Mouse (Mus musculus) lung, embryonic 14.5 days (tissue): ENCODE results near the gene Gdpd5. TPM values are rescaled to one million over a fixed set of nuclear protein-coding genes. Genes with fewer than 3 reads are reported as not detected.

Experiments
- ATAC-seq: fragments of 200-750 bp; cut with Nextera tagmentation; 2 replicates; pipeline ENCODE4 v1.8.0; 2017; ENCODE audit warnings: mild to moderate bottlenecking, moderate TSS enrichment, moderate library complexity; ENCODE audit not compliant: insufficient read depth
- DNase-seq: peaks from one replicate; pipeline ENCODE4 v3.0.0-alpha.2; 2015
- H3K27ac ChIP-seq: fragments of 300-500 bp; sonication (generic); 2 replicates; pipeline ENCODE4 v1.5.1; 2014; ENCODE audit warnings: low read depth, mild to moderate bottlenecking, moderate library complexity
- H3K27me3 ChIP-seq: fragments of 300-500 bp; sonication (generic); 2 replicates; pipeline ENCODE4 v1.6.1; 2014; ENCODE audit warnings: low read length, control low read depth; ENCODE audit not compliant: insufficient read depth
- H3K36me3 ChIP-seq: fragments of 300-500 bp; sonication (generic); 2 replicates; pipeline ENCODE4 v1.6.1; 2014; ENCODE audit warnings: control low read depth; ENCODE audit not compliant: insufficient read depth
- H3K4me1 ChIP-seq: fragments of 300-500 bp; sonication (generic); 2 replicates; pipeline ENCODE4 v1.6.1; 2014; ENCODE audit warnings: antibody characterized with exemption, control low read depth; ENCODE audit not compliant: insufficient read depth
- H3K4me2 ChIP-seq: fragments of 300-500 bp; sonication (generic); 2 replicates; pipeline ENCODE4 v1.6.1; 2014; ENCODE audit warnings: mild to moderate bottlenecking
- H3K4me3 ChIP-seq: fragments of 300-500 bp; sonication (generic); 2 replicates; pipeline ENCODE4 v1.5.1; 2014; ENCODE audit warnings: low read depth, low read length
- H3K9ac ChIP-seq: fragments of 300-500 bp; sonication (generic); 2 replicates; pipeline ENCODE4 v1.6.1; 2014
- H3K9me3 ChIP-seq: fragments of 300-500 bp; sonication (generic); 2 replicates; pipeline ENCODE4 v1.6.1; 2016; ENCODE audit warnings: low read depth, low read length, control low read depth
- CTCF ChIP-seq: IDR thresholded peaks from 2 replicates; pipeline ENCODE4 v1.5.1; 2016; ENCODE audit warnings: antibody characterized with exemption, low read depth
- WGBS: fragments of 180-500 bp; shearing (Covaris S2); extraction: QIAGEN DNeasy Blood & Tissue Kit; methylation state at CpG from one replicate; pipeline ENCODE4 v1.1.7; 2014; 5-methylcytosine and 5-hydroxymethylcytosine counted together
- polyA plus RNA-seq: library from polyadenylated mRNA; unstranded; fragments of >200 nt; fragmentation: Nextera tagmentation; extraction: Ambion mirVana; gene quantifications from 2 replicates; pipeline ENCODE4 v1.2.1, GENCODE M21; 2014

Gene Gdpd5
- polyA plus RNA-seq, 1 experiment from 2014 or later: 21.8 TPM

DNA sequence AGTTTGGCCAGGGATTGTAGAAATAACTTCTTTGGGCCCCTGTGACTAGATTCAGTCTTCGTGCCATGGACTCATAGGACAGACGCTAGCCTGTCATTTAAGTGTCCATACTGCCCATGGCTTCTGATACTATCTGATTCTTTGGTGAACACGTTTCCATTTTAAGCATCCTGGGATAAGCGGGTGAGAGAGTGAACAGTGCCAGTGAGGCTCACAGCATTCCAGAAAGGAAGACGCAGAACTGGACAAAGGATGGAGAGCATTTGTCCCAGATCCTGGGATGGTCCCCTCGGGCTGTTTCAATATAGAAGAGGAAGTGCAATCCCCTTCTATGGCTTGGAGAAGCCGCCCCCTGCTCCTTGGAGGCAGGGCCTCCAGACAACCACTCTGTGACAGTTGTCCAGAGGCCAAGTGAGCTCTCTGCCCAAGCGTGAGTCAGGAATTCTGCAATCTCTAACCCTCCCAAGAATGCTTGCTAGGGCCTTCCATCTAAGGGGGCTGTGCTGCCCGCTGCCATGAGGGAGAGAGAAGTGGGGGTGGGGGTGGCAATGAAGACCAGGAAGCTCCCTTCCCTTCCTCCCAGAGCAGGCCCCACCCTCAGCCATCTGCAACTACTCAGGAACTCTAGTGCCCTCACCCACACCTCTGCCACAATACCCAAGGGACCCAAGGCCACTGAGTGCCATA, 24.8 kb upstream of the Gdpd5 start:
- Histone ChIP-seq H3K9ac (peak overlapping the region; percentile 60), H3K4me2 (peak overlapping the region; percentile 65), H3K9me3 (no peaks in the 10 kb centered on the region), H3K27me3 (no peaks in the 10 kb centered on the region), H3K36me3 (peaks cover 4% of the 10 kb centered on the region), H3K4me1 (peaks cover 47% of the 10 kb centered on the region), H3K4me3 (peak overlapping the region; percentile 29), H3K27ac (peak overlapping the region; percentile 99)
- no peak for TF ChIP-seq CTCF
- DNase-seq: peak; percentile 93
- WGBS: 18% methylated on average over 9 of the region's 9 CpGs
- peak; percentile 8; the same call in 1 of the 2 replicates for ATAC-seq

DNA sequence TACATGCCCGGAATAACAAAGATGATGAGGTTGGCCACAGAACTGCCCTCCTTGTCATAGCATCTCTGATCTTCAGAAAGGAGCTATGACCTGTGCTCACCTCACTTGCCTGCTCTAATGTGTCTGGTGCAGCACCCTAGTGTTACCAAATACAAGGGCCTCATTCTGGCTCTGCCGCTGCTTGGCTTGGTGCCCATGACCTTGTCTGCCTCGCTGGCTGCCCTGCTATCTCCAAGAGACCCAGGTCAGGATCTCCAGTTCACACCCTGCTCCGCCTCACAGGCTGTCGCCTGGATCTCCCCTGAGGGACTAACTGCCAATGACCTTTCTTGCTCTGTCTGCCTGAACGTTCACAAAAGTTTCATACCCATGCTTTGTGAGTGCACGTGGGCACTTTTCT, 24.0 kb upstream of the Gdpd5 start:
- H3K36me3 ChIP-seq: no peaks in the 10 kb centered on the region
- H3K4me3 ChIP-seq: no peak overlapping the region
- H3K4me1 ChIP-seq: peaks cover 47% of the 10 kb centered on the region
- H3K9me3 ChIP-seq: no peaks in the 10 kb centered on the region
- peak overlapping the region; percentile 65 for H3K4me2 ChIP-seq
- no peak for ATAC-seq
- no peak overlapping the region for H3K9ac ChIP-seq
- no peaks in the 10 kb centered on the region for H3K27me3 ChIP-seq
- no peak for TF ChIP-seq CTCF
- WGBS: 33% methylated on average over 7 of the region's 7 CpGs
- no peak for DNase-seq
- H3K27ac ChIP-seq: peak overlapping the region; percentile 99

DNA sequence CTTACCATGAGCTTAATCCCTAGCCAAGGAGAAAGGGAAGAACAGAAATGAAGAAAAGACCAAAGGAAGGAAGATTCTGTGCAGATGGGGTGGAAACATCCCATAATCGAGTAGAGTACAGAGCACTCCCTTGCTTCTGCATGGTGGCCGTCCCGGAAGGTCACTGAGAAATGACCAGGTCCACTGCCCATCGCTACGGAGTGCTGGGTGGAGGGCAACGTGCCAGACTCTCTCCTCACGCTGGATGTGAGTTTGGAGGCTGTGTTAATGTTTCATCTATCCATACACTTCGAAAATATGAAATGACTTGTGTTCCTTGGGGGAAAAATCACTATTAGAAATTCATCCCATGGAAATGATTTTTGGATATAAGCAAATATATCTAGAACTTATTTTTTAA, 22.8 kb upstream of the Gdpd5 start:
- Histone ChIP-seq H3K9ac (no peak overlapping the region), H3K36me3 (no peaks in the 10 kb centered on the region), H3K4me2 (no peak overlapping the region), H3K27ac (no peak overlapping the region), H3K27me3 (no peaks in the 10 kb centered on the region), H3K9me3 (no peaks in the 10 kb centered on the region), H3K4me1 (peaks cover 46% of the 10 kb centered on the region), H3K4me3 (no peak overlapping the region)
- no peak for DNase-seq
- ATAC-seq: no peak
- no peak for TF ChIP-seq CTCF
- 81% methylated on average over 8 of the region's 8 CpGs for WGBS

DNA sequence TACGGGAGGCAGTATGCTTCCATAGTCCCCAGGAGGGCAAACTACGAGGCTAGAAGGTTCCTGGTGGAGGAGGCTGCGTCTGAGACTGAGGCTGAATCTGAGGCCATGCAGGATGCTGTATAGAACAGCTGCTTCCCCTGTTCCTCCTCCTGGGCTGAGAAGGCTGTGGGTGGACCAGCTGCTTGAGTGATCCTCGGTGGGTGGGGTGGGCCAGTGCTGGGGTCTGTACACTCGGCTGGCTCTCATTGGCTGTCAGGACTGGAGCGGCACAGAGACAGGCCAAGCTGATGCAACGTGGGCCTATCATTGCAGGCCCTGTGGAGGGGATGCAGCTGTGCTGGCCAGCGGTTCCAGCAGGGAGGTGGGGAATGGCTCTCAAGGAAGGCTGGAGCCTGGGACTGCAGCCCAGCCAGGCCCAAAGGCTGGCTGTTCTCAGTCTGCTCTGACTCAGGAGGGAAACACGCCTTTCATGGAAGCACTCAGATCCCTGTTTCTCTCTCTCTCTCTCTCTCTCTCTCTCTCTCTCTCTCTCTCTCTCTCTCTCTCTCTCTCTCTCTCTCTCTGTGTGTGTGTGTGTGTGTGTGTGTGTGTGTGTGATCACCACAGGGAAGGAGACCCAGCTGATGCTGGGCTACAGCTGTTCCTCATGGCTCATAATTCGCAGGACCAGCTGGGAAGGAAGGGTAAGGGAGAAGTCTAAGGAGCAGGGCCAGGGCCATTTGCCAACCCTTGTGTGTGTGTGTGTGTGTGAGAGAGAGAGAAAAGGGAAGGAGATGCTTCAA, 21.0 kb upstream of the Gdpd5 start:
- H3K4me1 ChIP-seq: peaks cover 35% of the 10 kb centered on the region
- no peak for TF ChIP-seq CTCF
- ATAC-seq: peak; percentile 98
- peak overlapping the region; percentile 13; the same call in 1 of the 2 replicates for H3K9ac ChIP-seq
- no peaks in the 10 kb centered on the region for H3K9me3 ChIP-seq
- H3K27ac ChIP-seq: peak overlapping the region; percentile 98
- DNase-seq: peak; percentile 96
- WGBS: 8% methylated on average over 10 of the region's 10 CpGs
- H3K4me2 ChIP-seq: peak overlapping the region; percentile 45
- H3K27me3 ChIP-seq: no peaks in the 10 kb centered on the region
- H3K36me3 ChIP-seq: no peaks in the 10 kb centered on the region
- no peak overlapping the region for H3K4me3 ChIP-seq

DNA sequence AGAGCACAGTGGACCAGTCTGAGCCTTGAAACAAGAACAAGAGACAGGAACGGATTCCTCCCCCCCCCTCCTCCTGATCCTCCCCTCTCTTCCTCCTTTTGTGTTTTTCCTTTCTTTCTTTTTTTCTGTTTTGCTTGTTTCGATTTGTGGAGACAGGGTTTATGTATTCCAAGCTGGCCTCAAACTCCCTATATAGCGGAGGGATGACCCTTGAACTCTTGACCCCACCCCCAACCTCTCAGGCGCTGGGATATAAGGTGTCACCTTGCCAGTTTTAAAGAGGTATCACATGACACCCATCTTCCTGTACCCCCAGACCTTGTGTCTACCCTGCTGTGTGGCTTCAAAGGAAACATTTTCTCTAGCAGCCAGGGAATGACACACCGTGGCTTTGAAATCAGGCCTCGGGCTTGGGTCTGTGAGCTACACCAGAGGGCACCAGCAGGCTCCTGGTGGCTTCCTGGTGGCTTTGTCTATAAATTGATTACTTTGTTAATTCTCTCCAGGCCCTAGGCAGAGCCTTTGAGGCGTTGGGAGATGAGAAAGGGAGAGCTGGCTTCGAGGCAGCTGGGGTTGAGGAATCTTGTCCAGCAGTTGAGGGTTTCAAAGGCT, 20.3 kb upstream of the Gdpd5 start:
- Histone ChIP-seq H3K9ac (0 out of 2 replicates have a peak overlapping the region, but pooled peaks have one; percentile 9), H3K4me2 (peak overlapping the region; percentile 44), H3K27ac (peak overlapping the region; percentile 98), H3K27me3 (no peaks in the 10 kb centered on the region), H3K4me3 (no peak overlapping the region), H3K9me3 (no peaks in the 10 kb centered on the region), H3K36me3 (no peaks in the 10 kb centered on the region), H3K4me1 (peaks cover 30% of the 10 kb centered on the region)
- WGBS: 17% methylated on average over 8 of the region's 8 CpGs
- ATAC-seq (no peak), DNase-seq (no peak)
- TF ChIP-seq CTCF: 0 out of 2 replicates have a peak, but pooled peaks have one; percentile 8

DNA sequence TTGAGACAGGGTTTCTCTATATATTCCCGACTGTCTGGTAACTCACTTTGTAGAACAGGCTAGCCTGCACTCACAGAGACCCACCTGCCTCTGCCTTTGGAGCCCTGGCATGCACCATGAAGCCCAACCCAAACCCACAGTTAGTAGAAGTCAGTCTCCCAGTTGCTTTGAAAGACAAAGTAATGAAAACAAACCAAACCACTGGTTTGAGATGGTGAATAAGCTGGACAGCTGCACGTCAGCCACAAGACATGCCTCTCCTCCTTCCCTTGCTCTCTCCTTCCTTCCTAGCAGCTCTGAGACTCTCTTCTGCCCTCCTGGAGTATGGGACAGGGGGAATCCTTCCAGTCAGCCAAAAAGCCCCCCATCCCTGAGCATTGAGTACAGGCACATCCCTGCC, 19.1 kb upstream of the Gdpd5 start:
- Histone ChIP-seq H3K36me3 (no peaks in the 10 kb centered on the region), H3K9me3 (no peaks in the 10 kb centered on the region), H3K27ac (no peak overlapping the region), H3K4me2 (no peak overlapping the region), H3K4me1 (peaks cover 18% of the 10 kb centered on the region), H3K27me3 (no peaks in the 10 kb centered on the region), H3K9ac (no peak overlapping the region), H3K4me3 (no peak overlapping the region)
- WGBS: 85% methylated on average over 2 of the region's 2 CpGs
- TF ChIP-seq CTCF: no peak
- ATAC-seq (no peak), DNase-seq (no peak)

DNA sequence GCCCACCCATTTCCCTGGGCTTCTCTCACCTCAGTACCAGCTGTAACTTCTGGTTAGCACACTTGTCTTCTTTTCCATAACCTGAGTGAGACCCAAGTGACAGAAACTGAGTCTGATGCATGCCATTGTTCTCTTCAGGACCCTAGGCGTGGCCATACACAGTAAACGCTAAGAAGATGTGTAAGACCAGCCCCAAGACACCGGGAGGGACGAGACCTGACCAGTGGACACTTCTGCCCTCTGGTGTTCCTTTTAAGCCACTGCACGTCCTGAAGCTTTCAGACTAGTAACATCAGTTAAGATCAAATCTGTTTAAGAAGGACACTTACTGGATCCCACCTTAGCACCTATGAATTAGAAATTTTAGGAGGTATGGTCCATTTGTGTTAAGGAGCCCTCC, 16.1 kb upstream of the Gdpd5 start:
- Histone ChIP-seq H3K9me3 (no peaks in the 10 kb centered on the region), H3K27me3 (no peaks in the 10 kb centered on the region), H3K36me3 (no peaks in the 10 kb centered on the region), H3K4me2 (no peak overlapping the region), H3K9ac (no peak overlapping the region), H3K4me1 (peaks cover 9% of the 10 kb centered on the region), H3K4me3 (no peak overlapping the region), H3K27ac (no peak overlapping the region)
- DNase-seq (peak; percentile 95), ATAC-seq (no peak)
- WGBS: 1% methylated on average over 5 of the region's 5 CpGs
- TF ChIP-seq CTCF: peak; percentile 98
